Mouse (Mus musculus): Measurements from ENCODE around the gene Erich3.

DNA sequence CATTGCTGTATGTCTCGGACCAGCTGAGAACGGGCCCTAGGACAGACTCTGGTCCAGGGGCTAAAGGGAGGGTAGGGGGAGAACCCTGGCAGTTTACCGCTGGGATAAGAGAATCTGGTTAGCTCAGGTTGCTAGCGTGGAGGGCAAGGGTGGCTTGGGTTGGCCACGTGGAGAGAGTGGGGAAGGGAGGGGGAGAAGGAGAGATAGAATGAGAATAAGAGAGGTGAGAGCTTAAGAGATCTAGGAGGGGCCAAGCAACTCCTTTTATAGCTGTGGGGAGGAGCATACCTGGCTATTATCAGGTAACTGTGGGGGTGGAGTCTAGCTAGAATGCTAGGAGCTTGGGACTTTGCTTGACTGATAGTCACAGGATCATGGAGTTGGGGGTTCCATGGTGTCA lies 7.4 kb downstream of the Erich3 start:
- TF ChIP-seq CTCF (IDR thresholded peaks at IDR 0.05; ENCODE audit: borderline replicate concordance, insufficient read depth, low read depth, low read length) (no peak), POLR2A (IDR thresholded peaks at IDR 0.05; ENCODE audit: borderline replicate concordance, insufficient read depth, low read length) (no peak)
